ENCODE assay signal across 20 mouse cellular contexts in genomic region chr1:134450201-134450600, GRCm38 (mm10). TPM values are rescaled to one million over a fixed set of nuclear protein-coding genes. Genes with fewer than 3 reads are reported as not detected.
DNase-seq lines count a peak whose midpoint lies in the region; TF ChIP-seq lines count a peak whose summit lies in the region.
"Had no signal": no experiment of that assay in that cellular context is flagged by ENCODE, and none has a peak within 500 bp of the region (broad histone marks: within the 10 kb centered on the region; RNA-seq: fewer than 3 reads in every experiment).

No protein-coding gene starts in this region.

- no peak overlapping the region for H3K27ac ChIP-seq in heart, adult 2 months
- H3K27ac ChIP-seq in layer of hippocampus, adult 2 months = no peak overlapping the region
- H3K27ac ChIP-seq: embryonic facial prominence, embryonic 13.5 days; forebrain, embryonic 12.5 days; heart, embryonic 15.5 days; hindbrain, embryonic 12.5 days had no signal

- no peaks in the 10 kb centered on the region for H3K79me2 ChIP-seq in heart, adult 2 months (replicated peaks; ENCODE audit: control insufficient read depth, insufficient read depth, low read length)

- WGBS in heart, adult 2 months = 74% methylated on average over 4 of the region's 4 CpGs

- TF ChIP-seq POLR2A in heart, adult 2 months (IDR thresholded peaks at IDR 0.05; ENCODE audit: insufficient read depth, low read depth, low read length) = no peak

- H3K4me1 ChIP-seq in heart, adult 2 months (ENCODE audit: control insufficient read depth, insufficient read depth, low read length) = no peaks in the 10 kb centered on the region; the same call in 1 of the 2 replicates

- DNase-seq in heart, adult 2 months = no peak
- DNase-seq in heart, postnatal 36 days = no peak
- DNase-seq in layer of hippocampus, adult 2 months (ENCODE audit: low spot score in 2 of 2) = no peak
- no peak for DNase-seq in layer of hippocampus, adult 8-10 months (ENCODE audit: low spot score in 2 of 2)
- DNase-seq in 416B (ENCODE audit: low read depth) (peak; percentile 32), NIH3T3 (ENCODE audit: low read depth) (peak; percentile 64)
- DNase-seq in lung, postnatal 36 days = no peak
- DNase-seq in urinary bladder, postnatal 14 days (ENCODE audit: low spot score) = no peak
- DNase-seq: adrenal gland, postnatal 25 days; cerebellum, adult 18-20 months; cerebellum, adult 9-11 months; cerebellum, postnatal 36 days; forebrain, postnatal 0 days; gastrocnemius, postnatal 36 days; heart, adult 18-20 months; heart, postnatal 14 days had no signal

- intact Hi-C loops in heart, adult 2 months (cut with DNase I) = no loop called here
- intact Hi-C loops in heart, postnatal 36 days (cut with DNase I) = no loop called here

- peak; percentile 30 for TF ChIP-seq CTCF in heart, adult 2 months (IDR thresholded peaks at IDR 0.05)
- peak; percentile 37 for TF ChIP-seq CTCF in layer of hippocampus, adult 2 months (conservative IDR thresholded peaks at IDR 0.05)

- no peaks in the 10 kb centered on the region for H3K27me3 ChIP-seq in heart, adult 2 months (ENCODE audit: control insufficient read depth, insufficient read depth, low read length)
- H3K27me3 ChIP-seq: embryonic facial prominence, embryonic 13.5 days; heart, embryonic 15.5 days; hindbrain, embryonic 12.5 days had no signal

- no peaks in the 10 kb centered on the region; the same call in 1 of the 2 replicates for H3K36me3 ChIP-seq in heart, adult 2 months (ENCODE audit: control insufficient read depth, insufficient read depth, low read length)
- H3K36me3 ChIP-seq: embryonic facial prominence, embryonic 13.5 days; forebrain, embryonic 12.5 days; heart, embryonic 15.5 days; hindbrain, embryonic 12.5 days had no signal

- no peak for TF ChIP-seq EP300 in heart, adult 2 months (IDR thresholded peaks at IDR 0.05; ENCODE audit: insufficient read depth, low read depth, low read length)

- no peak overlapping the region for H3K4me3 ChIP-seq in heart, adult 2 months
- no peak overlapping the region for H3K4me3 ChIP-seq in layer of hippocampus, adult 2 months
- H3K4me3 ChIP-seq: embryonic facial prominence, embryonic 13.5 days; forebrain, embryonic 12.5 days; heart, embryonic 15.5 days; hindbrain, embryonic 12.5 days had no signal

- no peak overlapping the region for H3K9ac ChIP-seq in heart, adult 2 months (ENCODE audit: low read depth, low read length)
- H3K9ac ChIP-seq: embryonic facial prominence, embryonic 13.5 days; forebrain, embryonic 12.5 days; forebrain, postnatal 0 days; heart, embryonic 15.5 days; hindbrain, embryonic 12.5 days had no signal

RNA-seq across cellular contexts. Expression of gene Klhl12, which starts 5.1 kb away (rescaled TPM):
- 10 to 100 TPM; 20.2 to 21.8 TPM for total RNA-seq in heart, adult 2 months (2021)
- polyA plus RNA-seq in heart, adult 2 months (2012; rRNA removed) = 9.3 and 15.7 TPM in 2 replicates
- 10 to 100 TPM; 20.3 to 21.5 TPM for total RNA-seq in heart, postnatal 36 days (2021)
- 10 to 100 TPM; 43.5 to 44.4 TPM for total RNA-seq in layer of hippocampus, adult 2 months (2021)
- 10 to 100 TPM; 37.8 to 46.1 (median 41.6) TPM for total RNA-seq in layer of hippocampus, adult 8-10 months (2022)

RNA-seq across cellular contexts. Expression of gene Adipor1, which starts 35.0 kb away (rescaled TPM):
- total RNA-seq in heart, adult 2 months (2021) = 100 to 1,000 TPM; 140 TPM
- 148 and 177 TPM in 2 replicates for polyA plus RNA-seq in heart, adult 2 months (2012; rRNA removed)
- 100 to 1,000 TPM; 137 to 143 TPM for total RNA-seq in heart, postnatal 36 days (2021)
- total RNA-seq in layer of hippocampus, adult 2 months (2021) = 10 to 100 TPM; 53.1 to 55.2 TPM
- 10 to 100 TPM; 54.3 to 62.3 (median 58.9) TPM for total RNA-seq in layer of hippocampus, adult 8-10 months (2022)

RNA-seq across cellular contexts. Expression of gene Rabif, which starts 44.2 kb away (rescaled TPM):
- total RNA-seq in heart, adult 2 months (2021) = 1 to 10 TPM; 8.6 to 9.1 TPM
- polyA plus RNA-seq in heart, adult 2 months (2012; rRNA removed) = 9.1 and 14.9 TPM in 2 replicates
- total RNA-seq in heart, postnatal 36 days (2021) = 1 to 10 TPM; 8.9 to 9.8 TPM
- total RNA-seq in layer of hippocampus, adult 2 months (2021) = 10 to 100 TPM; 22.3 to 23.6 TPM
- total RNA-seq in layer of hippocampus, adult 8-10 months (2022) = 10 to 100 TPM; 20.0 to 26.7 (median 21.8) TPM

RNA-seq across cellular contexts. Expression of gene Cyb5r1, which starts 44.8 kb away (rescaled TPM):
- total RNA-seq in heart, adult 2 months (2021) = 10 to 100 TPM; 21.0 to 24.1 TPM
- polyA plus RNA-seq in heart, adult 2 months (2012; rRNA removed) = 41.8 and 42.8 TPM in 2 replicates
- 10 to 100 TPM; 26.1 to 27.0 TPM for total RNA-seq in heart, postnatal 36 days (2021)
- total RNA-seq in layer of hippocampus, adult 2 months (2021) = 10 to 100 TPM; 27.4 to 39.9 TPM
- 10 to 100 TPM; 28.8 to 43.0 (median 35.5) TPM for total RNA-seq in layer of hippocampus, adult 8-10 months (2022)

Comparison
In these comparisons a context has a peak if more than half of its experiments do, and no peak if none do; other contexts are left out.
1. DNase-seq: peak in 416B (single experiment) and NIH3T3 (single experiment); none in heart, adult 2 months (0 of 2), heart, postnatal 36 days (0 of 2), layer of hippocampus, adult 2 months (0 of 2), layer of hippocampus, adult 8-10 months (0 of 2), lung, postnatal 36 days (single experiment) and urinary bladder, postnatal 14 days (single experiment).